Mouse (Mus musculus) cerebellum, adult 2 months (tissue): ENCODE measurements at regions not wholly inside any gene's neighbourhood (a gene's known extent, or its start where the extent isn't known, plus 50 kb on each side); places are given as distances from the start of the nearest gene placed in this dataset.

Experiments
- CTCF ChIP-seq: fragments of 200-500 bp; IDR thresholded peaks from 2 replicates; pipeline ENCODE4 v1.5.1; 2011; ENCODE audit warnings: low read depth, mild to moderate bottlenecking, control low read depth, low read length, moderate library complexity, borderline replicate concordance; ENCODE audit not compliant: insufficient read depth
- POLR2A ChIP-seq: fragments of 200-500 bp; IDR thresholded peaks from 2 replicates; pipeline ENCODE4 v1.6.1; 2011; ENCODE audit warnings: low read length, control low read depth, borderline replicate concordance; ENCODE audit not compliant: insufficient read depth

- TF ChIP-seq CTCF = no peak
- TF ChIP-seq POLR2A = no peak
Measured at GRCm38 (mm10) chr3:144086176-144086575, 118.8 kb downstream of the Lmo4 start.
